Mouse (Mus musculus) frontal cortex, postnatal 25 days (tissue): ENCODE results near the gene Idh1.

Experiments used
- DNase-seq, 2 experiments: peaks; one replicate each; pipeline ENCODE4 v3.0.0; 2022; ENCODE audit warnings: low spot score in 2 of 2

The Idh1 gene

DNA sequence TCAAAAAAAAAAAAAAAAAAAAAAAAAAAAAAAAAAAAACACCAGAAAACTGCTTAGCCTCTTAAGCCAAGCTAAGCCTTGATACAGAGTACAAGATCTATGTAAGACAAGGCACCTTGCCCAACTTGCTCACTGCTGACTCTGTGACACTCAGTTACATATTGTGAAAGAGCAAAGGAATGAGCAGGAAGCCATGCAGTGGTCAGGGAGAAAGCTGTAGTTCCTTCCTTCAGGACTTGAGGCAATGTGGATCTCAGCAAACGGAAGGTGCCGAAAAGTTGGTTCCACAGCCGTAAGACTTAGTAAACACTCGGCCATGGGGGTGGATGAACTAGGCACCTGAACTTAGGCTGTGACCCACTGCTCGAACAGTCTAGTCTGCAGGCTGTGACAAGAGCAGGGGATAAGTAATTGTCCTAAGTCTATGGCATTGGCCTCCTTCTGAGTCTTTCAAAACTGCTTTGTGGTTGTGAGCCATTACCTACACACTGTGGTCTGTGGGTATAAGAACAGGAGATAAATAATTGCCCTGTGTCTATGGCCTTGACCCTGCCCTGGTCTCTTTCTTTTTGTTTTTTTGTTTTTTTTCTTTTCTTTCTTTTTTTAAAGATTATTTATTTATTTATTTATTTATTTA, 72.6 kb downstream of the Idh1 start:
- no peak for DNase-seq

DNA sequence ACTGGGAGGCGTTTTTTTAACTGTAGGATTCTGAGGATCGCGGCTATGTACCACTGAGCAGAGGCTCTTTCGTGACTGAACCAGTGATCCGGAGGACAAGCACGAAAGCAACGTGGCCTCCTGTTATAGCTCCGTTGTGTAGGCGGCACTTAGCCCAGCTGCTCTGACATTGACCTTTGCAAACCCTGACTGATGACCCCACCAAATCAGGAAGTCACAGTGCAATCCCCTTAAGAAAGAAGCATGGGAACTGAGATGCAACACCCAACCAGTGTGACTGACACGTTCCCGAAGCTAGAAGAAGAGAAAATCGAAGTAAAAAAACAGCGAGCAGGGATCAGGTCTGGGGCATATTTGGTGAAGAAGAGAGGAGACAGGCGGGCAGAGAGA, 73.5 kb downstream of the Idh1 start:
- DNase-seq, result no peak

GRCm38 (mm10) chr1:65112031-65112806, 74.1 kb downstream of the Idh1 start:
- DNase-seq, result peak in 1 of 2 experiments; percentile 62

GRCm38 (mm10) chr1:65109756-65110435, 76.4 kb downstream of the Idh1 start:
- DNase-seq, result no peak

DNA sequence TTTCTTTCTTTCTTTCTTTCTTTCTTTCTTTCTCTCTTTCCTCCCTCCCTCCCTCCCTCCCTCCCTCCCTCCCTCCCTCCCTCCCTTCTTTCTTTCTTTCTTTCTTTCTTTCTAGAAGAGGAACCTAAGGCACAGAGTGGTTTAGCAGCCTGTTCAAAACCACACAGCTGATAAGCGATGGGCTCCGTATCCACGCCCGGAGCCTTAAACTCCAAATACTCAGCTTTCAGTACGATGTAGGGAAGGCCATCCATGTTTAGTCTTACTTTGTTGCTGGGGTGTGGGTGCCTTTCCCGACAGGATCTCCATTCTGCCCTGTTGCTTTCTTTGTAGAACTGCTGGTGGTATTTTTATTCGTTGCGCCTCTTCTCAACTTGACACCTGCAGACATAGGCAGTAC, 77.1 kb downstream of the Idh1 start:
- DNase-seq, result no peak
